Mouse (Mus musculus) cerebellum, adult (tissue): ENCODE measurements around the gene Myo18a.

ENCODE experiments used
- ATAC-seq: cut with Nextera tagmentation; 2 replicates; pipeline ENCODE4 v1.9.2; 2017; ENCODE audit warnings: mild to moderate bottlenecking, moderate library complexity, mixed read lengths; ENCODE audit not compliant: insufficient number of reproducible peaks, low FRiP score, low TSS enrichment

Myo18a gene

GRCm38 (mm10) chr11:77792566-77792909 lies 29.5 kb downstream of the Myo18a start:
- no peak for ATAC-seq

DNA sequence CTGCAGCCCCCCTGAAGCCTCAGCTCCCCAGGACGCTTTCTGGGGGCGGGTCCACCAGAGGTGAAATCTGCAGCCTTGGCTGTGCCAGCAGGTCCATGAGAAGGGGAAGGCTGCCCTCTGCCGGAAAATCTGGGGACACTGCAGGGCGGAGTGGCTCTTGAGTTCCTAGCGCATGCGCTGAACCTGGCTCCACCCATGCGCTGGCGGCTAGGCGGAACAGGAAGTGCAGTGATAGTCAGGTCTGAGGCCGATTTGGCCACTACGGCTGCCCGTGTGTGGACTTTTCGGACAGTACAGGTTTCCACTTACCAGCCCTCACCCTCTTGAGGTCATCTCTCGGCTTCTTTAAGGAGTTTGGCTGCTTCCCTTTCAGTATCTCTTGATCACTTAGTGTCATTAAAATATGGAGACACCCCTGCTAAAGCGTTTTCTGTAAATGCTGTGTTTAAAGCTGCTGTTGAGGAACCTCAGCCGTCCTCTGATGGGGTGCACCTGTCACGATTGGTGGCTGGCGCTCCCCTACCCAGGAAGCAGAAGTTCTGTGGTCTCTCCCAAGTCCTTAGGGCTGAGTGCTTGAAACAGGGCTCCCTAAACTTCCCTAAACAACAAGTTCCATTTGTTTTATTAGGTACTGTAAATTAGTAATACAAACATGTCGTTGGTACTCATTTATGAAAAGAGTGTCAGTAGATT lies 30.3 kb downstream of the Myo18a start:
- ATAC-seq: peak; percentile 87

- ATAC-seq: no peak
Observed at GRCm38 (mm10) chr11:77795216-77795615, 32.2 kb downstream of the Myo18a start.

DNA sequence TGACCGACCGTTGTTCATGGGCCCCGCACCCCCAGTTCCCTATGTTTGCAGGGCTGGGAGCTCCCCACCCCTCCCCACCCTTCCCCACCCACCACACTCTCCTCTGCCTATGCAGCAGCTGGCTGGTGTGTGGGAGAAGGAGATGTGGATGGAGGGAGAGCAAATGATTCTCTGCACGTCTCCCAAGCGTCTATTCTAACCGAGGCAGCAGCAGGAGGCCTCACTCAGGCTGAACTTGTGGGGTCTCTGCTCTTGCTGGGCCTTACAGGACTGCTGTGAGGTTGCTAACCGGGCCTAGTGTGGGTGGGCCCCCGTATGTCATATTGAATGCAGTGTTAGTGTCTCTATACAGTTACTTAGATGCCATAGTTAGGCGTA lies 37.4 kb downstream of the Myo18a start:
- no peak for ATAC-seq

DNA sequence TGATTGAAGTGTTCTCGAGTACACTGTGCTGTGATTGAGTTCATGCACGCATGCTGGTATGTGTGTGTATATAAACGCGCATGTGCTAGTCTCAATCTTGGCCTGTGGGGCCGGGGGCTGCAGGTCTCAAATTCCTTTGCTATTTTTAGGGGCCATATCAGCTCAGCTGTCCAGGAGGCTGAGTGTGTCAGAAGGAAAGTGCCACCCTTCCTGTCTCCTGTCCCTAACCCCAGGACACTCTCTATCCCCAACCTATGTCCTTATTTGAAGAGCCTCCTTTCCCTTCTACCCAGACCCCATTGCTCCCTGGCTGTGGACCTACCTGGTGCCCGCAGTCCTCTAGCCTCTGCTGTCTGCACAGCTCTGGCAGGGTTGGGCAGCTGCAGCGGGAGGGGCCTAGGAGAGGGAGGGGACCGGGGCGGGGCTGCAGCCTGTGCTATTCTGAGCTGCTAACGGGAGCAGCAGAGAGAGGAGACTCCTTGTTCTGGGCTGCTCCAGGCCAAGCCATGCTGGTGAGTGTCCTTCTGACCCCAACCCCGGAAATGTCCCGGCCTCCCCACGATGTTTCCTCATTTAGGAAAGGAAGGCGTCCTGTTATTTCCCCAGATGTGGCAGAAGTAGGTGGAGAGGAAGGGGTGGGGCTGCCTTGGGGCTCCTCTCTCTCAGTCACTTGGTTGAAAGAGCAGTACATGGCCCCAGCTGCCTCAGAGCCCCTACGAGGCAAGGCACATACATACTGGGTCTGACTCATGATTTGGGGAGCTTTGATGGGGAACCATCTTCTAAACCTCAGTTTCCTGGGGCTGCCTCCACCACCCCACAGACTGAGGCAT lies 38.0 kb downstream of the Myo18a start:
- ATAC-seq: 0 out of 2 replicates have a peak, but pooled peaks have one; percentile 15

- ATAC-seq: no peak
Observed at GRCm38 (mm10) chr11:77802341-77802865, 39.4 kb downstream of the Myo18a start.

DNA sequence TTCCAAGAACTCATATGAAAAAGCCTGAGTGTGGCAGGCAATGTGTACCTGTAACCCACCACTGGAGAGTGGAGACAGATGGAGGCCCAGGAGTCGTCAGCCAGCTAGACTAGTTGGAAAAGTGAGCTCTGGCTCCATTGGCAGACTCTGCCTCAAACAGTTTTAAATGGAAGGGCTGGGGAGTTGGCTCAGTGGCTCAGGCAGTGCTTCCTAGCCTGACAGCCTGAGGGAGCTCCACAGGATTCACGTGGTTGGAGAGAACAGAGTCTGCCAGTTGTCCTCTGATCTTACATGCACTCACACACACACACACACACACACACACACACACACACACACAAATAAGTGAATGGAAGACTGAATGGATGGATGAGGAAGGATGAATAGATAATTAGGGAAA lies 43.2 kb downstream of the Myo18a start:
- no peak for ATAC-seq

DNA sequence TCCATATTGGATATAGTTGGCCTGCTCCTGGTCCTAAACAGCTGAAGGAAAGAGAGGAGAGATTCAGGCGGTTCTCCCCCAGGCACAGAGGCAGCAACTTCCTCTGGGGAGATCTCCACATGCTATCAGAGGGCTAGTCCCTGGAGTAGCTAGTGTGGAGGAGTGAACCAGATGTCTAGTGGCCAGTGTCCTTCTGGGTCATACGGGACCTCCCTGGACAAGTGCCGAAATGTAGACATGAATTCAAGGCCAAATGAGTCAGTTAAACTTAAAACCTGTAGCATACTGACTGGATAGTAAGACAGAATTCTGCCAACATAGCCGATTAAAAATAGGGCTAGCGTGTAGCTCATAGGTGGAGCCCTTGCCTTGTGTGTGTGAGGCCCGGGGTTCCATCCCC lies 43.8 kb downstream of the Myo18a start:
- ATAC-seq: no peak

DNA sequence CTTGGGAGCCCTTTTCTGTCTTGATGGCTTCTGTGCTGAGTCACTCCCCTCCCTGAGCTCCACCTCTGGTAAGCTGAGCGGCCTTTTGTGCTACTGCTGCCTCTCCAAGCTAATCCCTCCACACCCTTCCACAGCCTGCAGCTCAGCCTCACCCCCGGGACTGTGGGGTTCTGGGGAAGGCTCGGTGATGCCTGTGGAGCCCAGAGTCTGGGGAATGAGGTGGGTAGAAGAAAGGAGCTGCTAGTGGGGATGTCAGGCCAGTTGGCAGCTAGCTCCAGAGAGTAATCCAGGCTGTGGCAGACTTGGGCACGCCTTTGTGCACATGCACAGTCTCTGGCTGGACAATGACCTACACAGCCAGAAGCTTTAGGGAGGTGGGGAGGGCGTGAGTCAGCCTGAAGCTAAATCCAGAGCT lies 45.0 kb downstream of the Myo18a start:
- no peak for ATAC-seq

GRCm38 (mm10) chr11:77809215-77809614 lies 46.2 kb downstream of the Myo18a start:
- no peak for ATAC-seq

DNA sequence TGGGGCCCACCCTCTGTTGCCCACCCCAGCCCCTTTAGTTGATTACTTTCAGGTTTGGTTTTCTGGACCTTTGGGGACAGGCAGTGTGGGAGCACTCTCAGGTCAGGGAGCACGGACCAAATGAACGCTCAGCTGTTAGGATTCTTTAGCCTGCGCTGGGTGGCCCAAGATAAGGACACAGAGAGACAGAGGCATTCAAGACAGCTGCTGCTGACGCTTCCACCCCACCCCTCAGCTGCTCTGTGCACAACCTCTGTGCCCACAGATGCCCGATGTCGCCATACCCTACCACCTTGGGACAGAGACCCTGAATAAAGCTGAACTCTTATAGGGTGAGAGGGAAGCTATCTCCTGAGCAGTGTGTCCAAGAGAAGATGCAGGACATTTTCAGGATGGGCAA lies 47.0 kb downstream of the Myo18a start:
- no peak for ATAC-seq

DNA sequence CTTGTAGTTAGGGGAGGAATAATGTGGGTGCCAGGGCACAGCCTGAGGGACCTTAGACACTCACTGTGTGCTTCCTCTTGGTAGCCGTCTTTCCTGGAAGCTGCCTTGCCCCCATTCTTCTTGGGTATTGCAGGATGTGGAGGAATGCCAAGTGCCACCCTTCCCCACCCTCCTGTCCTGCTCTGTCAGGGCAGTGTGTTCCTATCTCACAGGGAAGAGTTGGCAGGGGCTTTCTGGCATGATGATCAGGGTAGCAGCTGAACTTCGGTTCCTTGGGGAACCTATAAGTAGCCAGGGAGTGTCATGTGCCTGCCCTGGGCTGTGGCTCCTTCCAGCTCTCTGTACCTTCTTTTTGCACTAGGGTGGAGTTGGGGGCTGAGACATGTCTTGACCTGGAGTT lies 50.9 kb downstream of the Myo18a start:
- no peak for ATAC-seq

DNA sequence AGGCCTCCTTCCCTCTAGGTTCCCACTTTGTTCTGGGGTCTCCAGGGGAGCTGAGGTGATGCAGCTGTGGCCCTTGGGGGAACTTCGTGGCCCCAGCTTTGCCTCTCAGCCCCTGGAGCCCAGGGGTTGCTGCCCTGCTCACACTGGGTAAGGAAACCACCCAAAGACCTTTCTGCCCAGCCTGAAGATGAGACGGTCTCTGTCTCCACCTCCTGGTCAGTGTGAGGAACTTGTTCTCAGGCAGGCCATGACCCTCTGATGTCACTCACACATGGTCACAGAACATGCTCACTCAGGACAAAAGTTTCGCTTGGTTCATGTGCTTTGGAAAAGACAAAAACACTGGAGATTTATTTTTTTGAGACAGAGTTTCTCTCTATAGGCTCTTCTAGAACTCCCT lies 53.0 kb downstream of the Myo18a start:
- ATAC-seq: no peak

- no peak for ATAC-seq
Observed at GRCm38 (mm10) chr11:77821648-77822047, 58.6 kb downstream of the Myo18a start.

GRCm38 (mm10) chr11:77822781-77823180 lies 59.7 kb downstream of the Myo18a start:
- ATAC-seq: no peak

DNA sequence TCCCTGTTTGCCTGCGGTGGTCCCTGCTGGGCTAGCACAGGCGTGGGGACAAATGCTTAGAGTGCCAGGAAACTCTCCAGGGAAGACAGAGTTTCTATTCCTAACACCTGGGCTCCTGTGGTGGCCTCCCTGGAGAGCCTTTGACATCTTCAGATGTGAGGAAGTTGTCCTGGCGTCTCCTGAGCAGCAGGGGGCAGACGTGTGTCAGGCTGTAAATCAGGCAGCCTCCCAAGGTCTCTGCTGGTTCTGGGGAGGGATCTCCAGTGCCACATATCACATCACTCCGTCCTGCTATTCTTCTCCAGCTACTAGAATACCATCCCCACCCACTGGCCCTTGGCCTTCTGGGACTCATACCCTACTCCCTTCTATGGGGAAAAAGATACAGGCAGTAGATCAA lies 62.8 kb downstream of the Myo18a start:
- ATAC-seq: no peak

GRCm38 (mm10) chr11:77826311-77826710 lies 63.3 kb downstream of the Myo18a start:
- no peak for ATAC-seq

DNA sequence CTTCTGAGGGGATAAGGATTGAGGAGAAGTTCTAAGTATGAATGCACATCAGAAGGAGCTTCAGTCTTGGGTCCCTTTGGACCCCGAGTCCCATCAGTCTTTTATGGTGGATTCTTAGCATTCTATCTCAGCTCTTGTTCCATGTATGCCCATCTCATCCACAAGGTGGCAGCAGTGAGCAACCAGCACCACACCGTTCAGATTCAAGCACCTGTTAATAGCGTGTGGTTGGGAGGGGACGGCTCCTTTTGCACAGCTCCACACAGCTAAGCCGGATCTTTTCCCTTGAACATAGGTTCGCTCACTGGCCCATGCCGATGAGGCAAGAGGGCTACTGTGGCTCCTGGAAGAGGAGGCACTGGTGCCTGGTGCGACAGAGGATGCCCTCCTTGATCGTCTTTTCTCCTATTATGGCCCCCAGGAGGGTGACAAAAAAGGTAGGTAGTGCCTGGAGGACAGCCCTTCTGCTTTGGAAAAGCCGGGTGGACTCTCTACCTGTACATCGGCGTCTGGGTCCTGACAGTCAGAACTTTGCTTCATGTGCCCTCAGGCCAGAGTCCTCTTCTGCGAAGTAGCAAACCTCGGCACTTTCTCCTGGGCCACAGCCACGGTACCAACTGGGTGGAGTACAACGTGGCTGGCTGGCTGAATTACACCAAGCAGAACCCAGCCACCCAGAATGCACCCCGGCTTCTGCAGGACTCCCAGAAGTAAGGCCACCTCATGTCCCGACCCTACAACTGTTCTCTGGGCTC lies 64.4 kb downstream of the Myo18a start:
- ATAC-seq: peak; percentile 52; the same call in 1 of the 2 replicates

DNA sequence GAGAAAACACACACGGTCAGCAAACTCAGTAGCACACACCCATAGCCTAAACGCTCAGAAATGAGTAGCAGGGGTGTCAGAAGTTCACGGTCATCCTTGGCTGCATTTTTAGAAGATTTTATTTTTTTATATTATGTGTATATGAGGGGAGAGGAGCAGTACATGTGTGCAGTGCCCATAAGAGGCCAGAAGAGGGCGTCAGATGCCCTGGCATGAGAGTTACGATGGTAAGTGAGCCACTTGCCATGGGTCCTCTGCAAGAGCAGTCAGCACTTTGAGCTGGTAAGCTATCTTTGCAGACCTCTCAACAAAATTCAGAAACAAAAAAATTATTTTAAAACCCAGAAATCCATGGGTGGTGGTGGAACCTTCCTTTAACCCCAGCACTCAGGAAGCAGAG lies 65.1 kb downstream of the Myo18a start:
- ATAC-seq: no peak

DNA sequence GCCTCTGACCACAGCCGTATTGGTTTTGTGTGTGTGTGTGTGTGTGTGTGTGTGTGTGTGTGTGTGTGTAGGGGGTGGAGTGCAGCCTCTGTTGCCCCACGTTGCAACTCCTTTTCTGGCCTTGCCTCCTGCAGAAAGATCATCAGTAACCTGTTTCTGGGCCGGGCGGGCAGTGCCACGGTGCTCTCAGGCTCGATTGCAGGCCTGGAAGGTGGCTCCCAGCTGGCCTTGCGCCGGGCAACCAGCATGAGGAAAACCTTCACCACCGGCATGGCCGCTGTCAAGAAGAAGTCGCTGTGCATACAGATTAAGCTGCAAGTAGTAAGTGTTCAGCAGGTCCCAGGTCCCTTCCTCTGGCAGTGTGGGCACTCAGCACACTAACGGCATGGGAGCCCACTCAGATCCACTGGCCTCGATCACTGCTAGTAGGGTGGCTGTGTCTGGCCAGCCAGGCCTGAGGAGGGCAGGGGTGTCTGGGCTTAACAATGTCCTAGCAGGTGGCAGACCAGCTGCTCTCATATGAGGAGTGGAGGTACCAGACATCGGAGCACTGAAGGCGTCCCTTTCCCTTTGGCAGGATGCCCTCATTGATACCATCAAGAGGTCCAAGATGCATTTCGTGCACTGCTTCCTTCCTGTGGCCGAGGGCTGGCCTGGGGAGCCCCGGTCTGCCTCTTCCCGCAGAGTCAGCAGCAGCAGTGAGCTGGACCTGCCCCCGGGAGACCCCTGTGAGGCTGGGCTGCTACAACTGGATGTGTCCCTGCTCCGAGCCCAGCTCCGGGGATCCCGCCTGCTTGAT lies 66.2 kb downstream of the Myo18a start:
- no peak for ATAC-seq
